Mouse (Mus musculus) ovary, adult 2 months (tissue): Measurements from ENCODE around the gene Olfr1104. TPM values are rescaled to one million over a fixed set of nuclear protein-coding genes. Genes with fewer than 3 reads are reported as not detected.

Experiments
- polyA plus RNA-seq: library from polyadenylated mRNA; depleted of rRNA; stranded (reverse); fragments of >200 nt; gene quantifications from 2 replicates; pipeline ENCODE4 v1.2.3, GENCODE M21; 2012; rRNA removed

Gene Olfr1104
- polyA plus RNA-seq = not detected in 2 replicates

GRCm38 (mm10) chr2:87026980-87027379 lies at the start of gene Olfr1104:
Gene Olfr1104, minus strand, starts transcription at chr2:87027080.

GRCm38 (mm10) chr2:87075717-87076116 lies 48.8 kb upstream of the Olfr1104 start, which contains the start of gene Olfr1107:
Gene Olfr1107, minus strand, starts transcription at chr2:87075817.

GRCm38 (mm10) chr2:87052173-87052572 lies 25.3 kb upstream of the Olfr1104 start, which contains the start of gene Olfr1106:
Gene Olfr1106, minus strand, starts transcription at chr2:87052273.

GRCm38 (mm10) chr2:87036431-87036830 lies 9.6 kb upstream of the Olfr1104 start, which contains the start of gene Olfr1105:
Gene Olfr1105, minus strand, starts transcription at chr2:87036531.

GRCm38 (mm10) chr2:86998098-86998497 lies 28.8 kb downstream of the Olfr1104 start, which contains the start of gene Olfr1102:
Gene Olfr1102, plus strand, starts transcription at chr2:86998398.

GRCm38 (mm10) chr2:86991121-86991520 lies 35.8 kb downstream of the Olfr1104 start, which contains the start of gene Olfr1101:
Gene Olfr1101, minus strand, starts transcription at chr2:86991221.

GRCm38 (mm10) chr2:86979854-86980253 lies 47.0 kb downstream of the Olfr1104 start, which contains the start of gene Olfr1100:
Gene Olfr1100, minus strand, starts transcription at chr2:86979954.

Other genes starting within 250 kb of the Olfr1104 start
- gene Olfr1093, start 244.6 kb downstream of the Olfr1104 start, polyA plus RNA-seq = not detected in 2 replicates
- not detected in 2 replicates for gene Olfr141, start 217.1 kb downstream of the Olfr1104 start, polyA plus RNA-seq
- not detected in 2 replicates for gene Olfr1094, start 202.4 kb downstream of the Olfr1104 start, polyA plus RNA-seq
- not detected in 2 replicates for gene Olfr1095, start 175.4 kb downstream of the Olfr1104 start, polyA plus RNA-seq
- gene Gm13723, start 152.3 kb downstream of the Olfr1104 start, polyA plus RNA-seq = not detected in 2 replicates
- not detected in 2 replicates for gene Olfr1097, start 134.9 kb downstream of the Olfr1104 start, polyA plus RNA-seq
- not detected in 2 replicates for gene Olfr1098, start 102.5 kb downstream of the Olfr1104 start, polyA plus RNA-seq
- not detected in 2 replicates for gene Olfr1099, start 66.4 kb downstream of the Olfr1104 start, polyA plus RNA-seq
- gene Olfr1100, start 47.1 kb downstream of the Olfr1104 start, polyA plus RNA-seq = not detected in 2 replicates
- gene Olfr1101, start 35.9 kb downstream of the Olfr1104 start, polyA plus RNA-seq = not detected in 2 replicates
- not detected in 2 replicates for gene Olfr1102, start 28.7 kb downstream of the Olfr1104 start, polyA plus RNA-seq
- not detected in 2 replicates for gene Olfr1105, start 9.5 kb upstream of the Olfr1104 start, polyA plus RNA-seq
- not detected in 2 replicates for gene Olfr1106, start 25.2 kb upstream of the Olfr1104 start, polyA plus RNA-seq
- gene Olfr1107, start 48.7 kb upstream of the Olfr1104 start, polyA plus RNA-seq = not detected in 2 replicates
- not detected in 2 replicates for gene Olfr1109, start 68.9 kb upstream of the Olfr1104 start, polyA plus RNA-seq
- gene Olfr259, start 87.5 kb upstream of the Olfr1104 start, polyA plus RNA-seq = not detected in 2 replicates
- not detected in 2 replicates for gene Olfr1110, start 113.2 kb upstream of the Olfr1104 start, polyA plus RNA-seq
- gene Olfr1111, start 125.5 kb upstream of the Olfr1104 start, polyA plus RNA-seq = not detected in 2 replicates
- not detected in 2 replicates for gene Olfr1112, start 160.7 kb upstream of the Olfr1104 start, polyA plus RNA-seq
- gene Olfr1113, start 181.9 kb upstream of the Olfr1104 start, polyA plus RNA-seq = not detected in 2 replicates
- gene Olfr1115, start 220.9 kb upstream of the Olfr1104 start, polyA plus RNA-seq = not detected in 2 replicates
- not detected in 2 replicates for gene Olfr1116, start 240.5 kb upstream of the Olfr1104 start, polyA plus RNA-seq